Mouse (Mus musculus): Measurements from ENCODE around the gene Sik1. TPM values are rescaled to one million over a fixed set of nuclear protein-coding genes. Genes with fewer than 3 reads are reported as not detected.

Sik1 gene
- polyA plus RNA-seq, 1 experiment: 19.8 TPM

- no peak for DNase-seq (ENCODE audit: low read depth)
Observed at GRCm38 (mm10) chr17:31806496-31806895, 49.1 kb downstream of the Sik1 start.

GRCm38 (mm10) chr17:31806025-31806424, 49.6 kb downstream of the Sik1 start:
- DNase-seq (ENCODE audit: low read depth): no peak

GRCm38 (mm10) chr17:31805585-31805984, 50.0 kb downstream of the Sik1 start:
- DNase-seq (ENCODE audit: low read depth): no peak

- DNase-seq (ENCODE audit: low read depth): no peak
Observed at GRCm38 (mm10) chr17:31802272-31803017, 53.2 kb downstream of the Sik1 start.

GRCm38 (mm10) chr17:31800852-31801363, 54.7 kb downstream of the Sik1 start:
- no peak for DNase-seq (ENCODE audit: low read depth)

- DNase-seq (ENCODE audit: low read depth): no peak
Observed at GRCm38 (mm10) chr17:31795893-31796292, 59.7 kb downstream of the Sik1 start.

Other genes with a start within 250 kb of the Sik1 start
- gene Cbs, start 218.6 kb downstream of the Sik1 start, polyA plus RNA-seq (2012; rRNA removed): 23.3 and 82.1 TPM in 2 replicates
- gene U2af1, start 196.9 kb downstream of the Sik1 start, polyA plus RNA-seq (2012; rRNA removed): 45.9 and 53.1 TPM in 2 replicates
- not detected in 2 replicates for gene Cryaa, start 178.0 kb downstream of the Sik1 start, polyA plus RNA-seq (2012; rRNA removed)
- gene Rrp1b, start 180.3 kb upstream of the Sik1 start, polyA plus RNA-seq (2012; rRNA removed): 8.1 and 9.0 TPM in 2 replicates
- gene Hsf2bp, start 180.5 kb upstream of the Sik1 start, polyA plus RNA-seq (2012; rRNA removed): 0.69 and 0.89 TPM in 2 replicates

All from gonadal fat pad, adult 2 months (tissue).